Mouse (Mus musculus): ENCODE results near the gene Acbd7.

DNA sequence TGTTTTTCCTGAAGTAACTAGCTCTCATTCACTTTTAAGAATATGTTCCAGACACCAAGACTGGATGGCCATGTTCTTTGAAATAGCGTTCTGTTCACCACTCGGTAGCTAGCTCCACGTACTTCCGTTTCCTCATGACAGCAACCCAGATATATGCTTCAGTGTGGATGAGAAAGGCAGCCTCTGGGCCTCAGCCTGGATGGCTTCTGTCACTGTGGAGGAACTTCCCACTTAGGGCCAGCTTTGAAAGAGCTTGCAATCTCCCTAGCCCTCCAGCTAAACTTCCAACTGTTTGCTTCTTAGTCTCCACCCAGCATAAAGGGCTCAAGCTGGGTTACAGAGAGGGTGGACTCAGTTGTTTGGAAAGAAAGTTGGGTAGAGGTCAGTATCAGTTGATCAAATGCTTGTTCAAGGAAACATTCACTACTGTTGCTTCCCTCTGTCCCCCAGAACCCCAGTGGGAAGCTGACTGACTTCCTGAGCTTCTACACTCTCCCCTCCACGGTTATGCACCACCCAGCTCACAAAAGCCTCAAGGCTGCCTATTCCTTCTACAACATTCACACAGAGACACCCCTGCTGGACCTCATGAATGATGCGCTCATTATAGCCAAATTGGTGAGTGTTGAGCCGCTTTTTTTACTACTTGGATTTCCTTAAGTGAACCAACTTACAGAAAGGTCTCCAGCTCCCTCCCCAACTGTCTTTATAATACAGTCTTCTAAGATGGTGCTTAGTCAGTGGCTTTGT lies 11.4 kb upstream of the Acbd7 start:
- TF ChIP-seq EP300 (optimal IDR thresholded peaks at IDR 0.05) (no peak), CTCF (IDR thresholded peaks at IDR 0.05; ENCODE audit: low read depth) (no peak)
